Mouse (Mus musculus) hindbrain, postnatal 0 days (tissue): ENCODE data around the gene S1pr4. TPM values are rescaled to one million over a fixed set of nuclear protein-coding genes. Genes with fewer than 3 reads are reported as not detected.

Experiments
- ATAC-seq: fragments of 200-750 bp; cut with Nextera tagmentation; 2 replicates; pipeline ENCODE4 v1.8.0; 2017; ENCODE audit warnings: mild to moderate bottlenecking, moderate TSS enrichment, moderate library complexity
- DNase-seq: peaks from one replicate; pipeline ENCODE4 v3.0.0-alpha.2; 2015; ENCODE audit warnings: low spot score
- H3K27ac ChIP-seq: fragments of 300-500 bp; sonication (generic); 2 replicates; pipeline ENCODE4 v1.5.1; 2014; ENCODE audit warnings: mild to moderate bottlenecking
- H3K27me3 ChIP-seq: fragments of 300-500 bp; sonication (generic); 2 replicates; pipeline ENCODE4 v1.6.1; 2014; ENCODE audit warnings: low read length, mixed read lengths; ENCODE audit not compliant: insufficient read depth
- H3K36me3 ChIP-seq: fragments of 300-500 bp; sonication (generic); 2 replicates; pipeline ENCODE4 v1.6.1; 2014; ENCODE audit warnings: low read length, mixed read lengths; ENCODE audit not compliant: insufficient read depth
- H3K4me1 ChIP-seq: fragments of 300-500 bp; sonication (generic); 2 replicates; pipeline ENCODE4 v1.6.1; 2014; ENCODE audit warnings: antibody characterized with exemption, low read length, mixed read lengths; ENCODE audit not compliant: insufficient read depth
- H3K4me2 ChIP-seq: fragments of 300-500 bp; sonication (generic); 2 replicates; pipeline ENCODE4 v1.6.1; 2014; ENCODE audit warnings: low read depth, mild to moderate bottlenecking, low read length, moderate library complexity, mixed read lengths
- H3K4me3 ChIP-seq: fragments of 300-500 bp; sonication (generic); 2 replicates; pipeline ENCODE4 v1.5.1; 2014; ENCODE audit warnings: low read length
- H3K9ac ChIP-seq: fragments of 300-500 bp; sonication (generic); replicated peaks from 2 replicates; pipeline ENCODE4 v1.6.1; 2014; ENCODE audit warnings: mild to moderate bottlenecking, low read length, moderate library complexity, mixed read lengths
- H3K9me3 ChIP-seq: fragments of 300-500 bp; sonication (generic); 2 replicates; pipeline ENCODE4 v1.6.1; 2016; ENCODE audit warnings: low read length, mixed read lengths
- CTCF ChIP-seq: IDR thresholded peaks from 2 replicates; pipeline ENCODE4 v1.5.1; 2016; ENCODE audit warnings: antibody characterized with exemption, control low read depth, low read depth
- WGBS: fragments of 180-500 bp; shearing (Covaris S2); extraction: QIAGEN DNeasy Blood & Tissue Kit; methylation state at CpG from one replicate; pipeline ENCODE4 v1.1.7; 2014; 5-methylcytosine and 5-hydroxymethylcytosine counted together
- polyA plus RNA-seq: library from polyadenylated mRNA; unstranded; fragments of >200 nt; fragmentation: Nextera tagmentation; extraction: Ambion mirVana; gene quantifications from 2 replicates; pipeline ENCODE4 v1.2.1, GENCODE M21; 2015
- total RNA-seq: library from RNA; depleted of rRNA; stranded (reverse); fragments of >200 nt; gene quantifications from 2 replicates; pipeline ENCODE4 v1.2.3, GENCODE M21; 2014

The S1pr4 gene
- total and polyA plus RNA-seq, 2 experiments from 2014 or later, result 0.40 to 1.3 TPM

GRCm38 (mm10) chr10:81455181-81455895, 44.6 kb downstream of the S1pr4 start, which contains the start of gene Nfic:
Gene Nfic (minus strand): TSS chr10:81455635.
- Histone ChIP-seq H3K27me3 (peaks cover 38% of the 10 kb centered on the region), H3K9me3 (no peaks in the 10 kb centered on the region), H3K9ac (no peak within 1 kb of the TSS), H3K4me1 (no peaks in the 10 kb centered on the region), H3K4me3 (no peak within 1 kb of the TSS), H3K4me2 (no peak within 1 kb of the TSS), H3K27ac (no peak within 1 kb of the TSS), H3K36me3 (no peaks in the 10 kb centered on the region)
- no peak for TF ChIP-seq CTCF
- 68% methylated on average over 28 of the region's 28 CpGs for WGBS
- ATAC-seq (no peak), DNase-seq (no peak)

GRCm38 (mm10) chr10:81454106-81454505, 45.8 kb downstream of the S1pr4 start:
- TF ChIP-seq CTCF, result no peak
- no peak overlapping the region for H3K27ac ChIP-seq
- peaks cover 38% of the 10 kb centered on the region for H3K27me3 ChIP-seq
- no peak overlapping the region for H3K9ac ChIP-seq
- no peak overlapping the region for H3K4me2 ChIP-seq
- ATAC-seq, result no peak
- WGBS, result 74% methylated on average over 2 of the region's 2 CpGs
- H3K9me3 ChIP-seq, result no peaks in the 10 kb centered on the region
- no peaks in the 10 kb centered on the region for H3K36me3 ChIP-seq
- H3K4me1 ChIP-seq, result no peaks in the 10 kb centered on the region
- H3K4me3 ChIP-seq, result no peak overlapping the region
- no peak for DNase-seq

- TF ChIP-seq CTCF, result no peak
- DNase-seq, result no peak
- Histone ChIP-seq H3K4me1 (no peaks in the 10 kb centered on the region), H3K4me3 (no peak overlapping the region), H3K36me3 (no peaks in the 10 kb centered on the region), H3K27me3 (peaks cover 38% of the 10 kb centered on the region), H3K9me3 (no peaks in the 10 kb centered on the region), H3K4me2 (no peak overlapping the region), H3K27ac (no peak overlapping the region), H3K9ac (no peak overlapping the region)
- no peak for ATAC-seq
- 6% methylated on average over 14 of the region's 14 CpGs for WGBS
Observed at GRCm38 (mm10) chr10:81452947-81453288, 47.0 kb downstream of the S1pr4 start.

DNA sequence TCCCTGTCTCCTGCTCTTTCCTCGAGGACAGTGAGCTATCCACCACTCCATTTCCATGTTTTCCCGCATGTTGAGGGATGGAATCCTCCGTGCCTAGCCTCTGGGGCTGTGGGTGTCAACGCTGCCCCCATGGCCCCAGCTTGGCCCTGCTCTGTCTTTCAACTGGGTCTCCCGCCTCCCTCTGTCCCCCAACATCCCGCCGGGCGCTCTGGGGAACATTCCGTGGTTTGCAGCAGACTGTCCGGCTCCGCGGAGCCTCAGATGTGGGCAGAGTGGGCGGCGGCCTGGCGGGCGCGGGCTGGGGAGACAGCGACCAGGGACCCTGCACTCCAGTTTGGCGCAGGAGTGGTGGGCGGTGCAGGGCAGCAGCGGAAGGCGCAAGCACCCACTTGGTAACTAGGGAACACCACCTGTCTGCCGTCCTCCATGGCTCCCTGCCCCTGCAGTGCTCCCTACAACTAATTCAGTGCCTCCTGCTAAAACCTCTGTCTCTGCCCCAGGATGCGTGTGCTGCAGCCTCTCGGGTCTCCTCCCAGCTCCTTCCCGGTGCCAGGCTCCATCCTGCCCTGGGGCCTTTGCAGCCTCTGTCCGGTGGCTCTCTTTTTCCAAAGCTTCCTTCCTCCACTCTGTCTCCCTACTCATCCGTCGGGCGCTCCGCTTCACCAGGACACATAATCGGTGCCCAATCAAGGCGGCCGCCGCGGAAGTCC, 47.5 kb downstream of the S1pr4 start:
- Histone ChIP-seq H3K27ac (no peak overlapping the region), H3K9ac (no peak overlapping the region), H3K4me1 (no peaks in the 10 kb centered on the region), H3K4me2 (no peak overlapping the region), H3K4me3 (no peak overlapping the region), H3K27me3 (peaks cover 38% of the 10 kb centered on the region), H3K9me3 (no peaks in the 10 kb centered on the region), H3K36me3 (no peaks in the 10 kb centered on the region)
- no peak for ATAC-seq
- WGBS, result 10% methylated on average over 32 of the region's 36 CpGs
- no peak for TF ChIP-seq CTCF
- DNase-seq, result no peak

DNA sequence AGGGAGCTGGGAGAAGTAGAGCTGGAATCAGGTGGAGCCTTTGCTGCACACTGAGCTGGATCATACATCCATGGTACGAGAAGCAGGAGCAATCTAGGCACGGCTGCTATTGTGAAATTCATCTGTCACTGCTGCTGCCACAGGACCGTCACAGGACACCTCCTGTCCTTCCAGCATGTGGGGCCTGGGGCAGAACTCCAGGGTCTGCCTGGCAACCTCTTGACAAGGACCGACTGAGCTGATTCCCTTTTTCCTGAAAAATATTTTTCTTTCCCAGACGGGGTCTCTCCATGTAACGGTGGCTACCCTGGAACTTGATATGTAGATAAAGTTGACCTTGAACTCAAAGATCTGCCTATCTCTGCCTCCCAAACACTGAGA, 48.6 kb downstream of the S1pr4 start:
- H3K4me1 ChIP-seq, result no peaks in the 10 kb centered on the region
- H3K9ac ChIP-seq, result no peak overlapping the region
- H3K4me2 ChIP-seq, result no peak overlapping the region
- no peak for TF ChIP-seq CTCF
- DNase-seq (no peak), ATAC-seq (no peak)
- no peak overlapping the region for H3K4me3 ChIP-seq
- no peak overlapping the region for H3K27ac ChIP-seq
- H3K9me3 ChIP-seq, result no peaks in the 10 kb centered on the region
- 68% methylated on average over 6 of the region's 6 CpGs for WGBS
- H3K27me3 ChIP-seq, result peaks cover 38% of the 10 kb centered on the region
- no peaks in the 10 kb centered on the region for H3K36me3 ChIP-seq

DNA sequence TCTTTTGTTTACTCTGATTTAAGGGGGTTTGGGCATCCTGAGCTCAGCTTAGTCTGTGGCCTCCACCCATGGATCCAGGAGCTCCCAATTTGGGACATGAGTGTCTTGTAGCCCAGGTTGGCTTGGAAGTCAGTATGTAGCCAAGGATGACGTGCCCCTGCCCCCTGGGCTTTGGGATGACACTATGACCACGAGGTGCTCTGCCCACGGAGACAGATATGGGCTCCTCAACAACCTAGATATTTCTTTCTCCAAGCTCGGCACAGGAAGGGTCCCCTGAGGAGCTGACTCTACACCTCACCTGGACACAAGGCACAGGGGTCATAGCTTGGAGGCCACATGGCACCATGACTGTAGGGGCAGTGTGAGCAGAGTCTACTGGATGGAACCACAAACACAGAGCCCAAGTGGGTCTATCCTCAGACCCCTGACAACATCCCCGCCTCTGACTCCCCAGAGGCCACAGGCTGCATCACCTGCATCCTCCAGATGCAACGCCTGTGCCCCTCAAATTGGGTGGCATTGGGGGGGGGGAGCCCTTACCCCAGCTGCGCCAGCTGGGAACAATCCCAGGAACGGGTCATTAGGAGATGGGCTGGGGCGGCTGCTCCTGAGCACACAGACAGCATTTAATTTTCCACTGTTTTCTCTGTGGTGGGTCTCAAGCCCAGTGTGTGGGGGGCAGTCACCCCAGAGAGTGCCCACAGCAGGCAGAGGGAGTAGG, 49.1 kb downstream of the S1pr4 start:
- Histone ChIP-seq H3K4me2 (no peak overlapping the region), H3K36me3 (no peaks in the 10 kb centered on the region), H3K9ac (no peak overlapping the region), H3K4me3 (no peak overlapping the region), H3K4me1 (no peaks in the 10 kb centered on the region), H3K27me3 (peaks cover 38% of the 10 kb centered on the region), H3K9me3 (no peaks in the 10 kb centered on the region), H3K27ac (no peak overlapping the region)
- DNase-seq, result no peak
- ATAC-seq, result no peak; the same call in 1 of the 2 replicates
- WGBS, result 58% methylated on average over 9 of the region's 9 CpGs
- TF ChIP-seq CTCF, result no peak
